Mouse (Mus musculus): ENCODE data around the gene Utrn. TPM values are rescaled to one million over a fixed set of nuclear protein-coding genes. Genes with fewer than 3 reads are reported as not detected.

The Utrn gene
- polyA plus RNA-seq, 1 experiment: 14.9 TPM

- H3K4me1 ChIP-seq (ENCODE audit: control insufficient read depth, insufficient read depth, insufficient read length): no peaks in the 10 kb centered on the region
- H3K4me3 ChIP-seq (ENCODE audit: extremely low read depth, insufficient read depth, insufficient read length): no peak overlapping the region
- 85% methylated on average over 3 of the region's 3 CpGs for WGBS
Observed at GRCm38 (mm10) chr10:12534801-12535200, 334.4 kb downstream of the Utrn start.

DNA sequence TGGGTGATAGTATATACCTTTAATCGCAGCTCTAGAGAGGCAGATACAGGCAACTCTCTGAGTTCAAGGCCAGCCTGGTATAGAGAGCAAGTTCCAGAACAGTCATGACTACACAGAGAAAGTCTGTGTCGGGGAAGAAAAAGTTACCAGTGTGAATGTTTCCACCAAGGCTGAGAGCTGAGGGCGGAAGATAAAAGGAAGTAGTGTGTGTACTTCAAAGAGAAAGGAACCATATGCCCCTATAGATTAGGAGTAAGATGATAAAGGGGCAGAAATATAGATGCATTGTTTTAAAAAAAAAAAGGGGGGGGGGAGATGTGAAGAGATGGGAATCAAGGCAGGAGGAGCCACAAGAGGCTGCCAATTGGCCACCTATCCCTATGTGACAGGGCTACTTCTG, 334.9 kb downstream of the Utrn start:
- peaks cover 1% of the 10 kb centered on the region; the same call in 1 of the 2 replicates for H3K36me3 ChIP-seq (ENCODE audit: control insufficient read depth, insufficient read depth, low read length)
- TF ChIP-seq CTCF (IDR thresholded peaks at IDR 0.05; ENCODE audit: extremely low read depth, insufficient read depth, insufficient read length, insufficient replicate concordance): no peak
- TF ChIP-seq POLR2A (IDR thresholded peaks at IDR 0.05; ENCODE audit: low read depth, low read length): no peak
- 74% methylated on average over 3 of the region's 3 CpGs for WGBS
- no peak overlapping the region for H3K4me3 ChIP-seq (ENCODE audit: extremely low read depth, insufficient read depth, insufficient read length)
- no peaks in the 10 kb centered on the region for H3K4me1 ChIP-seq (ENCODE audit: control insufficient read depth, insufficient read depth, insufficient read length)
- H3K27ac ChIP-seq (ENCODE audit: insufficient read depth, low read length): no peak overlapping the region
- DNase-seq (ENCODE audit: low read depth in 1 of 2, low spot score in 2 of 2): no peak
- H3K27me3 ChIP-seq (ENCODE audit: control insufficient read depth, insufficient read depth, low read length): no peaks in the 10 kb centered on the region

More at GRCm38 (mm10) chr10:12534801-12535200, 334.4 kb downstream of the Utrn start:
- Histone ChIP-seq H3K27me3 (ENCODE audit: control insufficient read depth, insufficient read depth, low read length) (no peaks in the 10 kb centered on the region), H3K36me3 (ENCODE audit: control insufficient read depth, insufficient read depth, low read length) (peaks cover 1% of the 10 kb centered on the region; the same call in 1 of the 2 replicates), H3K27ac (ENCODE audit: insufficient read depth, low read length) (no peak overlapping the region)
- TF ChIP-seq CTCF (IDR thresholded peaks at IDR 0.05; ENCODE audit: extremely low read depth, insufficient read depth, insufficient read length, insufficient replicate concordance): no peak
- no peak for TF ChIP-seq POLR2A (IDR thresholded peaks at IDR 0.05; ENCODE audit: low read depth, low read length)
- DNase-seq (ENCODE audit: low read depth in 1 of 2, low spot score in 2 of 2): no peak

DNA sequence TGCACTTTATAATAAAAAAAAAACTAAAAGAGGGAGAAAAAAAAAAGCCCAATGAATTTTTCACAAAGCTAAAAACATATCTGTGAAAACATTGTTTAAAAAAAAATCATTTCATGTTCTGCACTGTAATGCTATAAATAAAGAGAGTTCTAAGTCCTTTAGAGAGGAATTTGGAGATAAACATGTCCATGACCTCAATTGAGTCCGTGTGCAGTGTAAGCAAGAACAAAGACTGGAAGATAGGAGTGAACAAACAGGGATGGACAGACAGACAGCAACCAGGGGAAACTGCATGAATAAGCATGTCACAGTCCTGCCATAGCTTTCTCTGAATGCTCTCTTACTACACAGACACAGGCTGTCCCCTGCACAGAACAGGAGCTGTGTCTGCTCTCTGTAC, 347.1 kb downstream of the Utrn start:
- Histone ChIP-seq H3K4me3 (ENCODE audit: extremely low read depth, insufficient read depth, insufficient read length) (no peak overlapping the region), H3K27ac (ENCODE audit: insufficient read depth, low read length) (no peak overlapping the region), H3K36me3 (ENCODE audit: control insufficient read depth, insufficient read depth, low read length) (peaks cover 5% of the 10 kb centered on the region), H3K27me3 (ENCODE audit: control insufficient read depth, insufficient read depth, low read length) (no peaks in the 10 kb centered on the region), H3K4me1 (ENCODE audit: control insufficient read depth, insufficient read depth, insufficient read length) (no peaks in the 10 kb centered on the region)
- WGBS: 76% methylated on average over 1 of the region's 1 CpGs
- TF ChIP-seq POLR2A (IDR thresholded peaks at IDR 0.05; ENCODE audit: low read depth, low read length) (no peak), CTCF (IDR thresholded peaks at IDR 0.05; ENCODE audit: extremely low read depth, insufficient read depth, insufficient read length, insufficient replicate concordance) (no peak)
- no peak for DNase-seq (ENCODE audit: low read depth in 1 of 2, low spot score in 2 of 2)

DNA sequence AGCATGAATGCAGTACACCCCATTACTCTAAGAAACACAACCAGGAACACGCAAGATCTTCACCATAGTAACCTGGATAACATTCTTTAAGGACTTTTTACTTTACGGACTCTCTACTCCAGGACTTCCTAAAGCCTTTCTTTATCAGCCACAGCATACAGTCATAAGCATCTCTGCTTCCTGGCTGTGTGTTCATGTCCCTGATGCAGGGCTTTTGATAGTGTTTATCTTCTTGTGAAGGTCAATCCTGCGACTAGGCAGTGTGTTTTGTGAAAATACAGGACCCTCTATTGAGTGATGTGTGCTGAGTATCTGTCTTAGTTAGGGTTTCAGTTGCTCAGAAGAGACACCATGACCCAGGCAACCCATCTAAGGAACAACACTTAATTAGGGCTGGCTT, 351.0 kb downstream of the Utrn start:
- 81% methylated on average over 3 of the region's 3 CpGs for WGBS
- no peak for DNase-seq (ENCODE audit: low read depth in 1 of 2, low spot score in 2 of 2)
- Histone ChIP-seq H3K27ac (ENCODE audit: insufficient read depth, low read length) (no peak overlapping the region), H3K36me3 (ENCODE audit: control insufficient read depth, insufficient read depth, low read length) (peaks cover 4% of the 10 kb centered on the region), H3K4me3 (ENCODE audit: extremely low read depth, insufficient read depth, insufficient read length) (no peak overlapping the region), H3K4me1 (ENCODE audit: control insufficient read depth, insufficient read depth, insufficient read length) (no peaks in the 10 kb centered on the region), H3K27me3 (ENCODE audit: control insufficient read depth, insufficient read depth, low read length) (no peaks in the 10 kb centered on the region)
- TF ChIP-seq POLR2A (IDR thresholded peaks at IDR 0.05; ENCODE audit: low read depth, low read length) (no peak), CTCF (IDR thresholded peaks at IDR 0.05; ENCODE audit: extremely low read depth, insufficient read depth, insufficient read length, insufficient replicate concordance) (no peak)

- WGBS: 85% methylated on average over 7 of the region's 7 CpGs
- H3K27ac ChIP-seq (ENCODE audit: insufficient read depth, low read length): no peak overlapping the region
- TF ChIP-seq CTCF (IDR thresholded peaks at IDR 0.05; ENCODE audit: extremely low read depth, insufficient read depth, insufficient read length, insufficient replicate concordance) (no peak), POLR2A (IDR thresholded peaks at IDR 0.05; ENCODE audit: low read depth, low read length) (no peak)
- no peaks in the 10 kb centered on the region for H3K4me1 ChIP-seq (ENCODE audit: control insufficient read depth, insufficient read depth, insufficient read length)
- no peak overlapping the region for H3K4me3 ChIP-seq (ENCODE audit: extremely low read depth, insufficient read depth, insufficient read length)
- peaks cover 3% of the 10 kb centered on the region; the same call in 1 of the 2 replicates for H3K36me3 ChIP-seq (ENCODE audit: control insufficient read depth, insufficient read depth, low read length)
- H3K27me3 ChIP-seq (ENCODE audit: control insufficient read depth, insufficient read depth, low read length): no peaks in the 10 kb centered on the region
- no peak for DNase-seq (ENCODE audit: low read depth in 1 of 2, low spot score in 2 of 2)
Observed at GRCm38 (mm10) chr10:12505568-12505967, 363.6 kb downstream of the Utrn start.

GRCm38 (mm10) chr10:12500489-12500888, 368.7 kb downstream of the Utrn start:
- Histone ChIP-seq H3K4me3 (ENCODE audit: extremely low read depth, insufficient read depth, insufficient read length) (no peak overlapping the region), H3K36me3 (ENCODE audit: control insufficient read depth, insufficient read depth, low read length) (peaks cover 6% of the 10 kb centered on the region), H3K27me3 (ENCODE audit: control insufficient read depth, insufficient read depth, low read length) (no peaks in the 10 kb centered on the region), H3K27ac (ENCODE audit: insufficient read depth, low read length) (no peak overlapping the region), H3K4me1 (ENCODE audit: control insufficient read depth, insufficient read depth, insufficient read length) (no peaks in the 10 kb centered on the region)
- DNase-seq (ENCODE audit: low read depth in 1 of 2, low spot score in 2 of 2): no peak
- TF ChIP-seq POLR2A (IDR thresholded peaks at IDR 0.05; ENCODE audit: low read depth, low read length) (no peak), CTCF (IDR thresholded peaks at IDR 0.05; ENCODE audit: extremely low read depth, insufficient read depth, insufficient read length, insufficient replicate concordance) (no peak)
- WGBS: 85% methylated on average over 5 of the region's 5 CpGs

DNA sequence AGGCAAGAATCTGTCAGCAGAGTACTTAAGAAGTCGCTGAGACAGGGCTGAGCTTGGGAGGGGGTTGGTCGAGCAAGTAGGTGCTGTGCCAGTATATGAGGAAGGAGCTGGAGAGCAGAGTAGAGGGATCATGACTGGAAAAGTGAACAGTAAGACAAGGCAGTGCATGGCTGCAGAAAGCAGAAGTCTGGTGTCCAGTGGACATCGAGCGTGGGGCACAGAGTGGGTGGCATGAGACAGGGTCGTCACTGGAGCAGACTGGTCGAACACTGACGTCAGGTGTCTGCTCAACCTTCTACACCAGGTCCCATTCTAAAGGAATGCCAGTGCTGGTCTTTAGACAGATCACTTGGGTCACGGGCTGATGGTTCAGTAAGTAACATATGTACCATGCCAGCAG, 371.6 kb downstream of the Utrn start:
- H3K36me3 ChIP-seq (ENCODE audit: control insufficient read depth, insufficient read depth, low read length): peaks cover 7% of the 10 kb centered on the region
- H3K4me1 ChIP-seq (ENCODE audit: control insufficient read depth, insufficient read depth, insufficient read length): no peaks in the 10 kb centered on the region
- no peak for DNase-seq (ENCODE audit: low read depth in 1 of 2, low spot score in 2 of 2)
- no peak overlapping the region for H3K27ac ChIP-seq (ENCODE audit: insufficient read depth, low read length)
- no peak for TF ChIP-seq POLR2A (IDR thresholded peaks at IDR 0.05; ENCODE audit: low read depth, low read length)
- TF ChIP-seq CTCF (IDR thresholded peaks at IDR 0.05; ENCODE audit: extremely low read depth, insufficient read depth, insufficient read length, insufficient replicate concordance): no peak
- H3K4me3 ChIP-seq (ENCODE audit: extremely low read depth, insufficient read depth, insufficient read length): no peak overlapping the region
- H3K27me3 ChIP-seq (ENCODE audit: control insufficient read depth, insufficient read depth, low read length): no peaks in the 10 kb centered on the region
- 73% methylated on average over 8 of the region's 8 CpGs for WGBS

Measured in spleen, adult 2 months (tissue).